Mouse (Mus musculus) bone marrow macrophage, adult 2 months (primary cell): ENCODE data around the gene Creb5.

Experiments
- CTCF ChIP-seq: IDR thresholded peaks from 2 replicates; pipeline ENCODE4 v1.5.1; 2012; ENCODE audit warnings: low read depth, mild to moderate bottlenecking, low read length, moderate library complexity
- POLR2A ChIP-seq: IDR thresholded peaks from 2 replicates; pipeline ENCODE4 v1.6.1; 2012; ENCODE audit warnings: mild to moderate bottlenecking, low read depth, low read length, borderline replicate concordance

GRCm38 (mm10) chr6:53592230-53592629, 305.2 kb downstream of the Creb5 start:
- TF ChIP-seq CTCF: no peak
- no peak for TF ChIP-seq POLR2A
